Mouse (Mus musculus) kidney, embryonic 16.5 days (tissue): ENCODE data around the gene Zfp410. TPM values are rescaled to one million over a fixed set of nuclear protein-coding genes. Genes with fewer than 3 reads are reported as not detected.

ENCODE experiments used
- ATAC-seq: fragments of 200-750 bp; cut with Nextera tagmentation; 2 replicates; pipeline ENCODE4 v1.8.0; 2017; ENCODE audit warnings: moderate TSS enrichment; ENCODE audit not compliant: low FRiP score, low TSS enrichment
- H3K27ac ChIP-seq: fragments of 300-500 bp; sonication (generic); 2 replicates; pipeline ENCODE4 v1.5.1; 2014; ENCODE audit warnings: low read length
- H3K27me3 ChIP-seq: fragments of 300-500 bp; sonication (generic); 2 replicates; pipeline ENCODE4 v1.6.1; 2014; ENCODE audit warnings: low read length, control low read depth, mixed read lengths; ENCODE audit not compliant: insufficient read depth
- H3K36me3 ChIP-seq: fragments of 300-500 bp; sonication (generic); 2 replicates; pipeline ENCODE4 v1.6.1; 2014; ENCODE audit warnings: low read length, control low read depth, mixed read lengths; ENCODE audit not compliant: insufficient read depth
- H3K4me1 ChIP-seq: fragments of 300-500 bp; sonication (generic); 2 replicates; pipeline ENCODE4 v1.6.1; 2014; ENCODE audit warnings: low read length, control low read depth, mixed read lengths; ENCODE audit not compliant: insufficient read depth
- H3K4me2 ChIP-seq: fragments of 300-500 bp; sonication (generic); replicated peaks from 2 replicates; pipeline ENCODE4 v1.6.1; 2014; ENCODE audit warnings: low read depth, low read length
- H3K4me3 ChIP-seq: fragments of 300-500 bp; sonication (generic); 2 replicates; pipeline ENCODE4 v1.5.1; 2014; ENCODE audit warnings: mild to moderate bottlenecking, low read length
- H3K9ac ChIP-seq: fragments of 300-500 bp; sonication (generic); replicated peaks from 2 replicates; pipeline ENCODE4 v1.6.1; 2014; ENCODE audit warnings: low read length
- H3K9me3 ChIP-seq: fragments of 300-500 bp; sonication (generic); 2 replicates; pipeline ENCODE4 v1.6.1; 2016; ENCODE audit warnings: low read length, control low read depth
- WGBS: fragments of 180-500 bp; shearing (Covaris S2); extraction: QIAGEN DNeasy Blood & Tissue Kit; methylation state at CpG from one replicate; pipeline ENCODE4 v1.1.7; 2014; 5-methylcytosine and 5-hydroxymethylcytosine counted together
- polyA plus RNA-seq: library from polyadenylated mRNA; unstranded; fragments of >200 nt; fragmentation: Nextera tagmentation; extraction: Ambion mirVana; gene quantifications from 2 replicates; pipeline ENCODE4 v1.2.1, GENCODE M21; 2015

The Zfp410 gene
- polyA plus RNA-seq: 85.5 and 93.7 TPM in 2 replicates

GRCm38 (mm10) chr12:84316721-84317621 lies at the start of gene Zfp410:
Zfp410 (plus strand) TSS chr12:84316852.
- under 1% methylated on average over 76 of the region's 77 CpGs for WGBS
- Histone ChIP-seq H3K27ac (peak within 1 kb of the TSS; percentile 98), H3K27me3 (no peaks in the 10 kb centered on the region), H3K36me3 (no peaks in the 10 kb centered on the region), H3K4me3 (peak within 1 kb of the TSS; percentile 99), H3K9me3 (no peaks in the 10 kb centered on the region), H3K4me1 (peaks cover 17% of the 10 kb centered on the region), H3K9ac (peak within 1 kb of the TSS; percentile 97), H3K4me2 (peak within 1 kb of the TSS; percentile 83)
- peak; percentile 97 for ATAC-seq

GRCm38 (mm10) chr12:84267264-84267663 lies 49.4 kb upstream of the Zfp410 start:
- Histone ChIP-seq H3K27ac (no peak overlapping the region), H3K4me3 (no peak overlapping the region), H3K27me3 (no peaks in the 10 kb centered on the region), H3K9ac (no peak overlapping the region), H3K9me3 (0 out of 2 replicates have a peak, but pooled peaks cover 3% of the 10 kb centered on the region), H3K36me3 (no peaks in the 10 kb centered on the region), H3K4me1 (no peaks in the 10 kb centered on the region), H3K4me2 (no peak overlapping the region)
- no peak for ATAC-seq
- 65% methylated on average over 2 of the region's 2 CpGs for WGBS

GRCm38 (mm10) chr12:84273366-84273765 lies 43.3 kb upstream of the Zfp410 start:
- Histone ChIP-seq H3K27ac (no peak overlapping the region), H3K4me3 (no peak overlapping the region), H3K36me3 (no peaks in the 10 kb centered on the region), H3K4me2 (no peak overlapping the region), H3K27me3 (no peaks in the 10 kb centered on the region), H3K9ac (no peak overlapping the region), H3K4me1 (no peaks in the 10 kb centered on the region), H3K9me3 (peaks cover 4% of the 10 kb centered on the region; the same call in 1 of the 2 replicates)
- 83% methylated on average over 5 of the region's 5 CpGs for WGBS
- ATAC-seq: no peak

GRCm38 (mm10) chr12:84275288-84275687 lies 41.4 kb upstream of the Zfp410 start:
- Histone ChIP-seq H3K27me3 (no peaks in the 10 kb centered on the region), H3K4me3 (no peak overlapping the region), H3K4me1 (no peaks in the 10 kb centered on the region), H3K4me2 (no peak overlapping the region), H3K9ac (no peak overlapping the region), H3K36me3 (no peaks in the 10 kb centered on the region), H3K9me3 (peaks cover 4% of the 10 kb centered on the region; the same call in 1 of the 2 replicates), H3K27ac (no peak overlapping the region)
- 93% methylated on average over 9 of the region's 9 CpGs for WGBS
- no peak for ATAC-seq

GRCm38 (mm10) chr12:84276288-84276687 lies 40.4 kb upstream of the Zfp410 start:
- Histone ChIP-seq H3K9ac (no peak overlapping the region), H3K36me3 (no peaks in the 10 kb centered on the region), H3K27me3 (no peaks in the 10 kb centered on the region), H3K9me3 (peaks cover 4% of the 10 kb centered on the region; the same call in 1 of the 2 replicates), H3K27ac (no peak overlapping the region), H3K4me3 (no peak overlapping the region), H3K4me2 (no peak overlapping the region), H3K4me1 (no peaks in the 10 kb centered on the region)
- 71% methylated on average over 2 of the region's 2 CpGs for WGBS
- no peak for ATAC-seq

GRCm38 (mm10) chr12:84276799-84277198 lies 39.9 kb upstream of the Zfp410 start:
- no peak overlapping the region for H3K9ac ChIP-seq
- 82% methylated on average over 4 of the region's 4 CpGs for WGBS
- H3K4me2 ChIP-seq: no peak overlapping the region
- H3K27ac ChIP-seq: no peak overlapping the region
- H3K27me3 ChIP-seq: no peaks in the 10 kb centered on the region
- no peak overlapping the region for H3K4me3 ChIP-seq
- no peaks in the 10 kb centered on the region for H3K4me1 ChIP-seq
- no peak for ATAC-seq
- no peaks in the 10 kb centered on the region for H3K36me3 ChIP-seq
- peaks cover 4% of the 10 kb centered on the region; the same call in 1 of the 2 replicates for H3K9me3 ChIP-seq

GRCm38 (mm10) chr12:84277832-84278231 lies 38.8 kb upstream of the Zfp410 start:
- no peaks in the 10 kb centered on the region for H3K27me3 ChIP-seq
- no peak overlapping the region for H3K9ac ChIP-seq
- H3K4me3 ChIP-seq: no peak overlapping the region
- H3K9me3 ChIP-seq: peaks cover 4% of the 10 kb centered on the region; the same call in 1 of the 2 replicates
- H3K4me2 ChIP-seq: no peak overlapping the region
- no peak overlapping the region for H3K27ac ChIP-seq
- WGBS: 72% methylated on average over 3 of the region's 3 CpGs
- no peaks in the 10 kb centered on the region for H3K4me1 ChIP-seq
- no peaks in the 10 kb centered on the region for H3K36me3 ChIP-seq
- no peak for ATAC-seq

- 82% methylated on average over 7 of the region's 7 CpGs for WGBS
- H3K4me1 ChIP-seq: no peaks in the 10 kb centered on the region
These were observed 37.8 kb upstream of the Zfp410 start for GRCm38 (mm10) chr12:84278901-84279300.

GRCm38 (mm10) chr12:84284391-84284790 lies 32.3 kb upstream of the Zfp410 start:
- Histone ChIP-seq H3K27ac (no peak overlapping the region), H3K9me3 (no peaks in the 10 kb centered on the region), H3K4me3 (peak overlapping the region; percentile 56), H3K36me3 (no peaks in the 10 kb centered on the region), H3K4me2 (peak overlapping the region; percentile 67), H3K27me3 (no peaks in the 10 kb centered on the region), H3K4me1 (no peaks in the 10 kb centered on the region), H3K9ac (no peak overlapping the region)
- WGBS: 77% methylated on average over 14 of the region's 14 CpGs
- ATAC-seq: no peak

More at GRCm38 (mm10) chr12:84278901-84279300, 37.8 kb upstream of the Zfp410 start:
- no peak overlapping the region for H3K4me2 ChIP-seq
- H3K4me3 ChIP-seq: no peak overlapping the region
- H3K27me3 ChIP-seq: no peaks in the 10 kb centered on the region
- no peak for ATAC-seq
- no peaks in the 10 kb centered on the region for H3K36me3 ChIP-seq
- H3K9ac ChIP-seq: no peak overlapping the region
- peaks cover 4% of the 10 kb centered on the region; the same call in 1 of the 2 replicates for H3K9me3 ChIP-seq
- H3K27ac ChIP-seq: no peak overlapping the region
